Mouse (Mus musculus) liver, embryonic 11.5 days (tissue): ENCODE data around the gene Gbp7. TPM values are rescaled to one million over a fixed set of nuclear protein-coding genes. Genes with fewer than 3 reads are reported as not detected.
"Not testable (repeated sequence)": the region's sequence is repeated elsewhere in the genome, so short reads cannot be mapped to it uniquely, and the experiment has no call there.

ENCODE experiments used
- ATAC-seq: fragments of 200-750 bp; cut with Nextera tagmentation; replicated peaks from 2 replicates; pipeline ENCODE4 v1.8.0; 2017; ENCODE audit warnings: moderate number of reproducible peaks, mild to moderate bottlenecking, moderate TSS enrichment, moderate library complexity; ENCODE audit not compliant: low FRiP score
- DNase-seq: peaks from one replicate; pipeline ENCODE4 v3.0.0-alpha.2; 2017; ENCODE audit warnings: low spot score
- H3K27ac ChIP-seq: fragments of 300-500 bp; sonication (generic); 2 replicates; pipeline ENCODE4 v1.5.1; 2014; ENCODE audit warnings: mild to moderate bottlenecking, low read depth, low read length, control low read depth
- H3K27me3 ChIP-seq: fragments of 300-500 bp; sonication (generic); replicated peaks from 2 replicates; pipeline ENCODE4 v1.6.1; 2014; ENCODE audit warnings: low read length, mixed read lengths; ENCODE audit not compliant: control insufficient read depth, insufficient read depth
- H3K36me3 ChIP-seq: fragments of 300-500 bp; sonication (generic); 2 replicates; pipeline ENCODE4 v1.6.1; 2014; ENCODE audit warnings: mild to moderate bottlenecking, low read length, moderate library complexity, mixed read lengths; ENCODE audit not compliant: control insufficient read depth, insufficient read depth
- H3K4me1 ChIP-seq: fragments of 300-500 bp; sonication (generic); replicated peaks from 2 replicates; pipeline ENCODE4 v1.6.1; 2014; ENCODE audit warnings: low read length, mixed read lengths; ENCODE audit not compliant: control insufficient read depth, insufficient read depth
- H3K4me2 ChIP-seq: fragments of 300-500 bp; sonication (generic); 2 replicates; pipeline ENCODE4 v1.6.1; 2014; ENCODE audit warnings: mild to moderate bottlenecking, control low read depth, moderate library complexity
- H3K4me3 ChIP-seq: fragments of 300-500 bp; sonication (generic); 2 replicates; pipeline ENCODE4 v1.5.1; 2014; ENCODE audit warnings: low read depth, low read length, control low read depth
- H3K9ac ChIP-seq: fragments of 300-500 bp; sonication (generic); 2 replicates; pipeline ENCODE4 v1.6.1; 2014; ENCODE audit warnings: low read depth, low read length, control low read depth
- H3K9me3 ChIP-seq: fragments of 300-500 bp; sonication (generic); 2 replicates; pipeline ENCODE4 v1.6.1; 2016; ENCODE audit warnings: low read length, inconsistent platforms, mixed read lengths; ENCODE audit not compliant: control insufficient read depth
- WGBS: fragments of 180-500 bp; shearing (Covaris S2); extraction: QIAGEN DNeasy Blood & Tissue Kit; methylation state at CpG from one replicate; pipeline ENCODE4 v1.1.7; 2014; 5-methylcytosine and 5-hydroxymethylcytosine counted together
- polyA plus RNA-seq: library from polyadenylated mRNA; unstranded; fragments of >200 nt; fragmentation: Nextera tagmentation; extraction: Ambion mirVana; gene quantifications from 2 replicates; pipeline ENCODE4 v1.2.1, GENCODE M21; 2014

Gbp7 gene
- polyA plus RNA-seq, 1 experiment from 2014 or later, result 3.4 TPM

GRCm38 (mm10) chr3:142555623-142556022 is 25.5 kb downstream of the Gbp7 start:
- H3K4me3 ChIP-seq, result no peak overlapping the region
- H3K36me3 ChIP-seq, result no peaks in the 10 kb centered on the region
- H3K4me1 ChIP-seq, result no peaks in the 10 kb centered on the region
- H3K9ac ChIP-seq, result no peak overlapping the region
- no peaks in the 10 kb centered on the region for H3K27me3 ChIP-seq
- no peak overlapping the region for H3K27ac ChIP-seq
- no peak for DNase-seq
- peak; percentile 18; the same call in 1 of the 2 replicates for ATAC-seq
- H3K4me2 ChIP-seq, result no peak overlapping the region
- WGBS, result 85% methylated on average over 11 of the region's 11 CpGs
- no peaks in the 10 kb centered on the region for H3K9me3 ChIP-seq

GRCm38 (mm10) chr3:142559632-142560228 is 29.6 kb downstream of the Gbp7 start, which contains the start of gene Gbp3:
Gene Gbp3 (plus strand): TSS chr3:142560026.
- Histone ChIP-seq H3K9ac (no peak within 1 kb of the TSS; the same call in 1 of the 2 replicates), H3K4me1 (no peaks in the 10 kb centered on the region), H3K27me3 (no peaks in the 10 kb centered on the region), H3K27ac (no peak within 1 kb of the TSS), H3K4me3 (peak within 1 kb of the TSS; percentile 38), H3K9me3 (no peaks in the 10 kb centered on the region), H3K4me2 (peak within 1 kb of the TSS; percentile 54), H3K36me3 (no peaks in the 10 kb centered on the region)
- WGBS, result 21% methylated on average over 3 of the region's 3 CpGs
- DNase-seq (no peak), ATAC-seq (no peak)

GRCm38 (mm10) chr3:142560296-142560948 is 30.3 kb downstream of the Gbp7 start:
- Histone ChIP-seq H3K4me1 (no peaks in the 10 kb centered on the region), H3K27ac (no peak overlapping the region), H3K4me3 (peak overlapping the region; percentile 38), H3K36me3 (no peaks in the 10 kb centered on the region), H3K4me2 (peak overlapping the region; percentile 54), H3K9me3 (no peaks in the 10 kb centered on the region), H3K9ac (no peak overlapping the region; the same call in 1 of the 2 replicates), H3K27me3 (no peaks in the 10 kb centered on the region)
- WGBS, result 6% methylated on average over 12 of the region's 12 CpGs
- ATAC-seq (peak; percentile 80), DNase-seq (peak; percentile 77)

- Histone ChIP-seq H3K4me1 (no peaks in the 10 kb centered on the region), H3K36me3 (no peaks in the 10 kb centered on the region), H3K27me3 (no peaks in the 10 kb centered on the region), H3K27ac (no peak overlapping the region), H3K9me3 (no peaks in the 10 kb centered on the region), H3K4me3 (no peak overlapping the region), H3K4me2 (no peak overlapping the region), H3K9ac (no peak overlapping the region)
- ATAC-seq (no peak; the same call in 1 of the 2 replicates), DNase-seq (no peak)
- WGBS, result 84% methylated on average over 14 of the region's 14 CpGs
Observed at GRCm38 (mm10) chr3:142561045-142561646, 31.0 kb downstream of the Gbp7 start.

GRCm38 (mm10) chr3:142561666-142562065 is 31.5 kb downstream of the Gbp7 start:
- no peaks in the 10 kb centered on the region for H3K9me3 ChIP-seq

GRCm38 (mm10) chr3:142567490-142567889 is 37.3 kb downstream of the Gbp7 start:
- not testable (repeated sequence) for H3K36me3 ChIP-seq, H3K4me1 ChIP-seq, H3K27me3 ChIP-seq, H3K9ac ChIP-seq, H3K27ac ChIP-seq, ATAC-seq, DNase-seq, H3K9me3 ChIP-seq, H3K4me2 ChIP-seq, H3K4me3 ChIP-seq
- WGBS, result 60% methylated on average over 5 of the region's 5 CpGs

More at GRCm38 (mm10) chr3:142561666-142562065, 31.5 kb downstream of the Gbp7 start:
- 74% methylated on average over 7 of the region's 7 CpGs for WGBS
- ATAC-seq, result no peak
- Histone ChIP-seq H3K27ac (no peak overlapping the region), H3K36me3 (no peaks in the 10 kb centered on the region), H3K9ac (no peak overlapping the region), H3K27me3 (no peaks in the 10 kb centered on the region), H3K4me2 (no peak overlapping the region), H3K4me1 (no peaks in the 10 kb centered on the region), H3K4me3 (no peak overlapping the region)
- DNase-seq, result no peak

GRCm38 (mm10) chr3:142570738-142571137 is 40.6 kb downstream of the Gbp7 start:
- ATAC-seq (no peak), DNase-seq (no peak)
- Histone ChIP-seq H3K4me1 (no peaks in the 10 kb centered on the region), H3K27ac (no peak overlapping the region), H3K4me2 (no peak overlapping the region), H3K4me3 (no peak overlapping the region), H3K9ac (no peak overlapping the region), H3K27me3 (no peaks in the 10 kb centered on the region), H3K36me3 (no peaks in the 10 kb centered on the region), H3K9me3 (no peaks in the 10 kb centered on the region)
- WGBS, result 83% methylated on average over 4 of the region's 4 CpGs

- Histone ChIP-seq H3K4me2 (no peak overlapping the region), H3K4me1 (no peaks in the 10 kb centered on the region), H3K9me3 (no peaks in the 10 kb centered on the region), H3K27me3 (no peaks in the 10 kb centered on the region), H3K36me3 (no peaks in the 10 kb centered on the region), H3K4me3 (no peak overlapping the region), H3K27ac (no peak overlapping the region), H3K9ac (no peak overlapping the region)
- ATAC-seq (no peak), DNase-seq (no peak)
- WGBS, result 77% methylated on average over 3 of the region's 3 CpGs
Observed at GRCm38 (mm10) chr3:142577108-142577507, 47.0 kb downstream of the Gbp7 start.
